Mouse (Mus musculus) left cerebral cortex, postnatal 25 days (tissue): ENCODE results near the gene Enah. TPM values are rescaled to one million over a fixed set of nuclear protein-coding genes. Genes with fewer than 3 reads are reported as not detected.
A peak's percentile ranks its signal among the peaks of the same experiment; 100 is the strongest.

Experiments
- DNase-seq, 2 experiments: peaks; one replicate each; pipeline ENCODE4 v3.0.0; 2022; ENCODE audit warnings: low spot score in 2 of 2, mixed read lengths in 1 of 2
- intact Hi-C: fragments of 180-260 bp; cut with DNase I; formaldehyde crosslinking; loops from one replicate; pipeline ENCODE4 v1.15.1; 2025
- total RNA-seq, 2 experiments: library from RNA; stranded (reverse); gene quantifications; 2 replicates each; pipeline ENCODE4 v1.2.3; 2021

The Enah gene
- total RNA-seq, 2 experiments from 2014 or later = 142 to 143 TPM

- intact Hi-C loops = no loop called here
Measured at GRCm38 (mm10) chr1:181898961-181899360, 120.8 kb downstream of the Enah start.

GRCm38 (mm10) chr1:181896991-181897390, 122.8 kb downstream of the Enah start:
- intact Hi-C loops = no loop called here
- no peak for DNase-seq

More at GRCm38 (mm10) chr1:181898961-181899360, 120.8 kb downstream of the Enah start:
- no peak for DNase-seq

GRCm38 (mm10) chr1:181893721-181894120, 126.1 kb downstream of the Enah start:
- DNase-seq = peak; percentile 60 to 93
- intact Hi-C loops = loop anchor here (1.0 to 5.0 kb wide), 2 partner anchors 29 to 124 kb away; partner anchors contain the start of gene Enah

- DNase-seq = no peak
- intact Hi-C loops = loop anchor here (5.0 to 10.0 kb wide), 2 partner anchors 128 to 655 kb away; partner anchors contain the start of gene Enah
Measured at GRCm38 (mm10) chr1:181889670-181890069, 130.1 kb downstream of the Enah start.

GRCm38 (mm10) chr1:181888801-181889200, 131.0 kb downstream of the Enah start:
- DNase-seq = peak; percentile 89 to 91
- intact Hi-C loops = loop anchor here (1.0 to 10.0 kb wide), 2 partner anchors 226 to 656 kb away; no protein-coding TSS in a partner anchor

- intact Hi-C loops = loop anchor here (5.0 to 10.0 kb wide), 3 partner anchors 39 to 663 kb away; partner anchors contain the start of gene Lbr
- DNase-seq = peak in 1 of 2 experiments; percentile 39
Measured at GRCm38 (mm10) chr1:181881532-181881931, 138.3 kb downstream of the Enah start.

- DNase-seq = no peak
- intact Hi-C loops = loop anchor here (5.0 to 10.0 kb wide), 3 partner anchors 39 to 664 kb away; partner anchors contain the start of gene Lbr
Measured at GRCm38 (mm10) chr1:181880752-181881325, 139.0 kb downstream of the Enah start.

- intact Hi-C loops = no loop called here
- DNase-seq = no peak
Measured at GRCm38 (mm10) chr1:181878436-181878835, 141.4 kb downstream of the Enah start.

GRCm38 (mm10) chr1:181877088-181877487, 142.7 kb downstream of the Enah start:
- intact Hi-C loops = no loop called here
- DNase-seq = no peak

- no peak for DNase-seq
- intact Hi-C loops = no loop called here
Measured at GRCm38 (mm10) chr1:181876656-181877055, 143.1 kb downstream of the Enah start.

GRCm38 (mm10) chr1:181873086-181873920, 146.5 kb downstream of the Enah start:
- intact Hi-C loops = no loop called here
- no peak for DNase-seq

- intact Hi-C loops = no loop called here
- DNase-seq = no peak
Measured at GRCm38 (mm10) chr1:181872639-181873038, 147.2 kb downstream of the Enah start.

- intact Hi-C loops = no loop called here
- no peak for DNase-seq
Measured at GRCm38 (mm10) chr1:181866429-181867280, 153.1 kb downstream of the Enah start.

GRCm38 (mm10) chr1:181865863-181866216, 153.9 kb downstream of the Enah start:
- intact Hi-C loops = no loop called here
- no peak for DNase-seq

- intact Hi-C loops = no loop called here
- DNase-seq = no peak
Measured at GRCm38 (mm10) chr1:181864971-181865862, 154.6 kb downstream of the Enah start.

GRCm38 (mm10) chr1:181863431-181863830, 156.4 kb downstream of the Enah start:
- intact Hi-C loops = no loop called here
- no peak for DNase-seq

- intact Hi-C loops = no loop called here
- no peak for DNase-seq
Measured at GRCm38 (mm10) chr1:181862676-181863374, 157.0 kb downstream of the Enah start.

GRCm38 (mm10) chr1:181861181-181861902, 158.4 kb downstream of the Enah start:
- no peak for DNase-seq
- intact Hi-C loops = no loop called here
